Mouse (Mus musculus): Measurements from ENCODE around the gene Barx1. TPM values are rescaled to one million over a fixed set of nuclear protein-coding genes. Genes with fewer than 3 reads are reported as not detected.

Gene Barx1
- polyA plus RNA-seq, 1 experiment from 2014 or later: 0.33 TPM

DNA sequence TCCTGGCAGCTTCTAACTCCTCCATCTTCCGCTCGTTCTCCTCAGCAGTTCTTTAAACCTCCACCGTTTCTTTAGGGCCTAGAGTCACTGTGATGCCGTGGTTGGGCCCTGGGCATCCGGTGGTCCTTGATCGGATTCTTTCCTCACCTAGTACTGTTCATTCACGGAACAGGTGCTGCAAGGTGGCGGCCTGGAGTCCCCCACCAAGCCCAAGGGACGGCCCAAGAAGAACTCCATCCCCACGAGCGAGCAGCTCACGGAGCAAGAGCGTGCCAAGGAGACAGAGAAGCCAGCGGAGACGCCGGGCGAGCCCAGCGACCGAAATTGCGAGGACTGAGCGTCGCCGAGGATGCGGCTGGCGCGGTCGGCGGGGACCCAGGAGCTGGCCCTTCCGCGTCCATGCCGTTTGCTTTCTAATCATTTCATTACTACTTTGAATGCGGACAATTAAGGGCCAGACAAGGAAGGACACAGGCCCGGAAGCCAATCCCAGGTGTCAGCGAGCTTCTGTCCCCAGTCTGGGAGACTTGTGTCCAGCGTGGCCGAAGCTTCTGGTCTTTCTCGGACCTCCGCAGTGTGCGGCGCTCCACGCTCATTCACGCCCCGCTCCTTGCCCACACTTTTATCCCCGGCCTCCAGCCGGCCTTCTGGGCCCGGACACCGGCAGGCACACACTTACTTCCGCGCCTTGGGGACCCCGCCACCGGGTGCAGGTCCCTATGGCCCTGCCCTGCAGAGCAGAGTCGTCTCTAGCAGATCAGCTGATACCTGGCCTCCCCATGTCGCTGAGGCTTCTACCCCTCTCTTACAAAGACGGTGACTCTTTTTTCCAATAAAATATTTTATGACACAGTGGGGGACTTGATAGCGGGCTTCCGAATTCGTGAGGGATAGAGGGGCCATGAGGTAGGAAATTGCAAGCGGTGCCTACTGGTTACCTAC lies 3.1 kb downstream of the Barx1 start:
- 3% methylated on average over 58 of the region's 58 CpGs for WGBS
- H3K36me3 ChIP-seq (ENCODE audit: control insufficient read depth, insufficient read depth): no peaks in the 10 kb centered on the region
- no peak overlapping the region for H3K9ac ChIP-seq (ENCODE audit: low read length)
- H3K4me1 ChIP-seq (ENCODE audit: control insufficient read depth, insufficient read depth, low read length): peaks cover 21% of the 10 kb centered on the region
- ATAC-seq (replicated peaks; ENCODE audit: extremely low read depth, insufficient read depth, low FRiP score): no peak
- peak overlapping the region; percentile 12; the same call in 1 of the 2 replicates for H3K4me2 ChIP-seq (ENCODE audit: low read depth, low read length)
- H3K27ac ChIP-seq (ENCODE audit: low read length): no peak overlapping the region
- H3K9me3 ChIP-seq (replicated peaks; ENCODE audit: control insufficient read depth, low read length): no peaks in the 10 kb centered on the region
- peaks cover 89% of the 10 kb centered on the region for H3K27me3 ChIP-seq (ENCODE audit: control insufficient read depth, insufficient read depth, low read length)
- H3K4me3 ChIP-seq (ENCODE audit: low read length): no peak overlapping the region

DNA sequence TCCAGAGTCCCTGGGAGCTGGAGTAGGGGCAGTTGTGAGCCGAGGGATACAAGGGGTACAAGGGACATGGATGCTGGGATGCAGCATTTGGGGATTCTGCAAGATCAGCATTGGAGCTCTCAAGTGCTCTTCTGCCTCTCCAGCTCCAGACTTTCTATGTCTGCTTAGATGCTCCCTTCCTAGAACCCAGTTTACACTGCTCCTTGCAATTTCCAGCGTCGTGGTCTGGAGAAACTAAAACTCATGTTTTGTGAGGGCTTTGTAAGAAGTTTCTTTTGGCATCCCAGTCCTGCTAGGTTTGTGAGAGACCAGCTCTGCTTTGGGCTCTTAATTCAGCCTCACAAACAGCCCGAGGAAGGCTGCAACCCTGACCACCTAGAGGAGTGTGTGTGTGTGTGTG lies 4.7 kb downstream of the Barx1 start:
- H3K36me3 ChIP-seq (ENCODE audit: control insufficient read depth, insufficient read depth): no peaks in the 10 kb centered on the region
- ATAC-seq (replicated peaks; ENCODE audit: extremely low read depth, insufficient read depth, low FRiP score): no peak

DNA sequence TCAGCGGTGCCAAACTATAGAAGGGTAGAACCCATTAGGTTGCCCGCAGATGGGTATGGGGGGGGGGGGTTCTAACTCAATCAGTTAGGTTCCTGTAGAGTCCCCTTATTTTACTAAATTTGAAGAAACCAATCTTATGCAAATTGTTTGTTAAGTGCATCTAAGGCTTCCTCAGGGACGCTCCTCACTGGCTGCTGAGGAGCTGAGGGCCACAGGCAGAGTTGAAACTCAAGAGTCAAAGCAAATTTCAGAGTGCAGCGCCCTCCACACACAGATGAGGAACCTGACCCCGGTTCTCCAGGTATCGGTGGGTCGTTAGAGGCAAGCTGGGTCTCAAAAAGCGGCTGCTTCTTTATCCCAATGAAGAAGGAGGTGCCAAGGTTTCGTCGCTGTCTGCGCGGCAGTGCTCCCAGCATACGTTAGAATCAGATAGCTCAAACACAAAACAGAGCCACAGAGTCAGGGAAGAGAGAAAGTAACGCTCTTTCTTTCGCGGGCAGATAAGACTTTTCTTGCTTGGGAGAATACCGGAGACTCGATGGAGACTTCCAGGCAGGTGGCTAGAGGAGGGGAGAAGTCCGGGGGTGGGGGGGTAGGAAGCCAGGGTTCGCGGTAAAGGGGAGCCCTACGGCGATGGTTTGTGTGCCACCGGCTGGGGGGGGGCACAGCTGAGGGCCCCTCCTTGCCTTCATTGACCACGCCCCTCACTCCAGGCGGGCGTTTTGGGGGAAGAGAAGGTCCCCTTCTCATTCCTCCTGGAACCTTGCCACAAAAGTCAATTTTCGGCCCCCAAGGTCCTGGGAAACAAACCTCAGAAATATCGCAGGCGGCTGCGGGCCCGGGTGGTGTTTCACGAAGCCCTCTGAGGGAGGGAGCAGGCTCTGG lies 5.5 kb downstream of the Barx1 start:
- no peak overlapping the region for H3K9ac ChIP-seq (ENCODE audit: low read length)
- H3K4me3 ChIP-seq (ENCODE audit: low read length): peak overlapping the region; percentile 43
- no peaks in the 10 kb centered on the region for H3K36me3 ChIP-seq (ENCODE audit: control insufficient read depth, insufficient read depth)
- peaks cover 85% of the 10 kb centered on the region for H3K27me3 ChIP-seq (ENCODE audit: control insufficient read depth, insufficient read depth, low read length)
- no peak for ATAC-seq (replicated peaks; ENCODE audit: extremely low read depth, insufficient read depth, low FRiP score)
- H3K9me3 ChIP-seq (replicated peaks; ENCODE audit: control insufficient read depth, low read length): no peaks in the 10 kb centered on the region
- H3K4me1 ChIP-seq (ENCODE audit: control insufficient read depth, insufficient read depth, low read length): peaks cover 18% of the 10 kb centered on the region
- no peak overlapping the region for H3K27ac ChIP-seq (ENCODE audit: low read length)
- WGBS: 2% methylated on average over 33 of the region's 33 CpGs
- peak overlapping the region; percentile 60 for H3K4me2 ChIP-seq (ENCODE audit: low read depth, low read length)

More for the DNA sequence above, 4.7 kb downstream of the Barx1 start:
- H3K4me2 ChIP-seq (ENCODE audit: low read depth, low read length): no peak overlapping the region
- WGBS: 9% methylated on average over 4 of the region's 4 CpGs
- peaks cover 24% of the 10 kb centered on the region for H3K4me1 ChIP-seq (ENCODE audit: control insufficient read depth, insufficient read depth, low read length)
- H3K27ac ChIP-seq (ENCODE audit: low read length): no peak overlapping the region
- H3K9ac ChIP-seq (ENCODE audit: low read length): no peak overlapping the region
- H3K27me3 ChIP-seq (ENCODE audit: control insufficient read depth, insufficient read depth, low read length): peaks cover 85% of the 10 kb centered on the region
- H3K4me3 ChIP-seq (ENCODE audit: low read length): no peak overlapping the region
- H3K9me3 ChIP-seq (replicated peaks; ENCODE audit: control insufficient read depth, low read length): no peaks in the 10 kb centered on the region

DNA sequence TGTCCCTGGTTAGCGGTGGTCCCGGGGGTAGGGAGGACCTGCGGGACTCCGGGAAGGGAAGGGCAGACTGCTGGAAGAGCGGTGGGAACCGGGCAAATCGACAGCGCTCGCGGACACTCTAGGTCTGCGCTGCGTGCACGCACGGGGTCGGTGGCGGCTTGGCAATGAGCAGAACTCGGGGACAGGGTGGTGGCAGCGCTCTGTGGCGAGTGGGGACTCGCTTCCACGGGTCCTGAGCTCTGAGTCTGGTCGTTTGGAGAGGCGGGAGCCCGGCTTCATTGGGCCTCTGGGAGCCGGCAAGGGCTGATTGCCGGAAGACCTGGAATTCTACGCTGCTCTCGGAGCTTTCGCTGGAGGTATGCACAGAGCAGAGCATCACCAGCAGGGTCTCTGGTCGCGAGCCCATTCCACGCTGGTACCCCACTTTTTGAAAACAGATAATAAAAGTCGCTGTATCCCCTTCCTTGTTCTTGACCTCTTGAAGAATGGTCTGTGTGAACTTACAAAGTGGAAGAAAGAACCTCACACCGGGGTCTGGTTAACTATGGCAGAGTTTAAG lies 6.3 kb downstream of the Barx1 start:
- ATAC-seq (replicated peaks; ENCODE audit: extremely low read depth, insufficient read depth, low FRiP score): no peak
- no peak overlapping the region for H3K27ac ChIP-seq (ENCODE audit: low read length)
- WGBS: 1% methylated on average over 34 of the region's 34 CpGs

DNA sequence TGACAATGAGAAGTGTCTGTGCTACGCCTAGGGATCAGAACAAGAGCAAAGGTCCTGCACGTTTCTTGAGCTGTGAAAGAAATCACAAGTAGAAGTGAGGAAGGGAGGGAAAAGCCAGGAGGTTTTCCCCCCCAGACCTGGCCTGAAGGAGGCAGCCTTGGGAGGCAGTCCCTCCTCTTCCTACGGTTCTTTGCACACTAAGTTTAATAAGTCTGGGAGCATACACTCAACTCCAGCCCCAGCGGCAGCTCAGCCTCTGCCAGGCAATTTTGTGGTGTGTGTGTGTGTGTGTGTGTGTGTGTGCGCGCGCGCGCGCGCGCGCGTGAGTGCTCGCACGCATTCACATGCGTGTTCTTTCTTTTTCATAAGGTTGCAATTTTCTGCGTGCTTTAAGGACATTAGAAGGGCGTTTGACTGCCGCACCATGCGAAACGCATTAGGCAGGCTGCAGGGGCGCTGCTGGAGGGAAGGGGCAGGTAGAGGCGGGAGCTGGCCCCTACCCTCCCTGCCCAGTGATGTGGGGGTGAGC lies 9.6 kb downstream of the Barx1 start:
- ATAC-seq (replicated peaks; ENCODE audit: extremely low read depth, insufficient read depth, low FRiP score): no peak
- peak overlapping the region; percentile 34; the same call in 1 of the 2 replicates for H3K9ac ChIP-seq (ENCODE audit: low read length)
- no peaks in the 10 kb centered on the region for H3K36me3 ChIP-seq (ENCODE audit: control insufficient read depth, insufficient read depth)
- H3K27ac ChIP-seq (ENCODE audit: low read length): no peak overlapping the region
- H3K9me3 ChIP-seq (replicated peaks; ENCODE audit: control insufficient read depth, low read length): peaks cover 4% of the 10 kb centered on the region
- peak overlapping the region; percentile 58 for H3K4me2 ChIP-seq (ENCODE audit: low read depth, low read length)
- H3K4me1 ChIP-seq (ENCODE audit: control insufficient read depth, insufficient read depth, low read length): peaks cover 13% of the 10 kb centered on the region
- peaks cover 58% of the 10 kb centered on the region for H3K27me3 ChIP-seq (ENCODE audit: control insufficient read depth, insufficient read depth, low read length)
- WGBS: 4% methylated on average over 24 of the region's 24 CpGs
- H3K4me3 ChIP-seq (ENCODE audit: low read length): peak overlapping the region; percentile 44

More for the DNA sequence above, 6.3 kb downstream of the Barx1 start:
- Histone ChIP-seq H3K4me3 (ENCODE audit: low read length) (peak overlapping the region; percentile 43), H3K36me3 (ENCODE audit: control insufficient read depth, insufficient read depth) (no peaks in the 10 kb centered on the region), H3K9me3 (replicated peaks; ENCODE audit: control insufficient read depth, low read length) (no peaks in the 10 kb centered on the region), H3K4me1 (ENCODE audit: control insufficient read depth, insufficient read depth, low read length) (peaks cover 18% of the 10 kb centered on the region), H3K27me3 (ENCODE audit: control insufficient read depth, insufficient read depth, low read length) (peaks cover 83% of the 10 kb centered on the region), H3K4me2 (ENCODE audit: low read depth, low read length) (peak overlapping the region; percentile 60), H3K9ac (ENCODE audit: low read length) (peak overlapping the region; percentile 32; the same call in 1 of the 2 replicates)

DNA sequence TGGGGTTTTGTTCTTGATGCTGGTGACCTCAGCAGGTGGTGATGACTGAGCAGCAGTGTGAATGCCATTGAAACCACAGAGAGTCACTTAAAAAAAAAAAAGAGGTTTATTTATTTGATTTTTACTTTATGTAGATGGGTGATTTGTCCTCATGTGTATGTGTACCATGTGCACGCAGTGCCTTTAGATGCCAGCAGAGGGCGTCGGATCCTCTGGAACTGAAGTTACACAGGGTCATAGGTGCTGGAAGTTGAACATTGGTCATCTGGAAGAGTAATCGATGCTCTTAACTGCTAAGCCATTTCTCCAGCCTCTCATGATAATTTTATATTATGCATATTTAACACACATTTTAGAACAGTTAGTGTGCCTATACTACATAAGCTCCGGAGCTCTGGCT lies 11.8 kb downstream of the Barx1 start:
- no peak for ATAC-seq (replicated peaks; ENCODE audit: extremely low read depth, insufficient read depth, low FRiP score)
- no peaks in the 10 kb centered on the region for H3K36me3 ChIP-seq (ENCODE audit: control insufficient read depth, insufficient read depth)
- WGBS: 78% methylated on average over 5 of the region's 5 CpGs

DNA sequence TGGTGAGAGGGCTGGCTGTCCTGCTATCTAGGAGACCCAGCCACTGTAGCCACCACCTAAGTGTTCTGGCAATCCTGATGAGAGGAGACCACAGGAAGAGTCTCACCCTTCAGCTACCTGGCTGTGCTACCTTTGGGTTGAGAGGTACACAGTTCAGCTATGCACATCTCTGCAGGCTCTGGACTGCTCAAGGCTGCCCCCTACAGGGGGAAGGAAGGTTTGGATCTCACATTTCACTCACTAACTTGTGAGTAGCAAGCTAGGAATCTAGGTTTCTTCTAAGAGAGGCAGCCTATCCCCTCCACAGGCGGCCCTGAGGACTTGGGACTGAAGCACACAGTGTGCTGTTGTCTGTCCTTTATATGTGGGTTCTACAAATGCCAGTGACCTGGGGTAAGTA lies 16.6 kb downstream of the Barx1 start:
- peaks cover 17% of the 10 kb centered on the region for H3K27me3 ChIP-seq (ENCODE audit: control insufficient read depth, insufficient read depth, low read length)
- WGBS: 35% methylated on average over 1 of the region's 1 CpGs
- H3K4me1 ChIP-seq (ENCODE audit: control insufficient read depth, insufficient read depth, low read length): no peaks in the 10 kb centered on the region
- peaks cover 4% of the 10 kb centered on the region for H3K9me3 ChIP-seq (replicated peaks; ENCODE audit: control insufficient read depth, low read length)
- no peak overlapping the region for H3K27ac ChIP-seq (ENCODE audit: low read length)
- H3K4me3 ChIP-seq (ENCODE audit: low read length): no peak overlapping the region
- H3K4me2 ChIP-seq (ENCODE audit: low read depth, low read length): no peak overlapping the region
- ATAC-seq (replicated peaks; ENCODE audit: extremely low read depth, insufficient read depth, low FRiP score): no peak
- no peak overlapping the region for H3K9ac ChIP-seq (ENCODE audit: low read length)
- H3K36me3 ChIP-seq (ENCODE audit: control insufficient read depth, insufficient read depth): no peaks in the 10 kb centered on the region

More for the DNA sequence above, 11.8 kb downstream of the Barx1 start:
- peaks cover 4% of the 10 kb centered on the region for H3K9me3 ChIP-seq (replicated peaks; ENCODE audit: control insufficient read depth, low read length)
- H3K27me3 ChIP-seq (ENCODE audit: control insufficient read depth, insufficient read depth, low read length): peaks cover 55% of the 10 kb centered on the region
- no peak overlapping the region for H3K4me3 ChIP-seq (ENCODE audit: low read length)
- no peak overlapping the region for H3K4me2 ChIP-seq (ENCODE audit: low read depth, low read length)
- H3K27ac ChIP-seq (ENCODE audit: low read length): no peak overlapping the region
- H3K4me1 ChIP-seq (ENCODE audit: control insufficient read depth, insufficient read depth, low read length): peaks cover 4% of the 10 kb centered on the region; the same call in 1 of the 2 replicates
- H3K9ac ChIP-seq (ENCODE audit: low read length): no peak overlapping the region

DNA sequence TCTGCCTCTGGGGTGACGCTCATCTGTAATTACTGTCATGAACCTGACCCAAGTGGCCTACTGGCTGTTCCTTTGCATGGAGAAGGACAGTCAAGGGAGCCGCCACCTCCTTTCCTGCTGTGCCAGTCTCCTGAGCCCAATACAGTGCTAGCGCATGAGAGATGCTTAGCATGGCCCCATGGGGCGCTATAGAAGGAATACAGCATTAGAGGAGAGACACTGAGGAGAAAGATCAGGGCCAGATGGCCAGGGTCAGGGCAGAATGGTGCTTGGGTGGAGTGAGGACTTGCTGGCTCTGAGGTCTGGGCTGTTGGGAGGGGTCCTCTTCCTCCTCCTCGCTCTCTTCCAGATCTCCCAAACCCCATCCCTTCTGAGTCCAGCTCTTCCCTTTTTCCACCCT lies 23.9 kb downstream of the Barx1 start:
- Histone ChIP-seq H3K27me3 (ENCODE audit: control insufficient read depth, insufficient read depth, low read length) (no peaks in the 10 kb centered on the region), H3K9ac (ENCODE audit: low read length) (no peak overlapping the region), H3K4me3 (ENCODE audit: low read length) (no peak overlapping the region), H3K36me3 (ENCODE audit: control insufficient read depth, insufficient read depth) (no peaks in the 10 kb centered on the region), H3K4me1 (ENCODE audit: control insufficient read depth, insufficient read depth, low read length) (no peaks in the 10 kb centered on the region), H3K9me3 (replicated peaks; ENCODE audit: control insufficient read depth, low read length) (peaks cover 7% of the 10 kb centered on the region; the same call in 1 of the 2 replicates), H3K4me2 (ENCODE audit: low read depth, low read length) (no peak overlapping the region), H3K27ac (ENCODE audit: low read length) (no peak overlapping the region)
- 54% methylated on average over 5 of the region's 5 CpGs for WGBS
- ATAC-seq (replicated peaks; ENCODE audit: extremely low read depth, insufficient read depth, low FRiP score): no peak
